Mouse (Mus musculus) embryonic facial prominence, embryonic 14.5 days (tissue): ENCODE measurements around the gene Slc6a16. TPM values are rescaled to one million over a fixed set of nuclear protein-coding genes. Genes with fewer than 3 reads are reported as not detected.

ENCODE experiments used
- ATAC-seq: fragments of 200-750 bp; cut with Nextera tagmentation; 2 replicates; pipeline ENCODE4 v1.8.0; 2017; ENCODE audit warnings: low read depth, moderate number of reproducible peaks, moderate TSS enrichment
- DNase-seq: peaks from one replicate; pipeline ENCODE4 v3.0.0-alpha.2; 2015; ENCODE audit warnings: low spot score
- H3K27ac ChIP-seq: fragments of 300-500 bp; sonication (generic); replicated peaks from 2 replicates; pipeline ENCODE4 v1.5.1; 2014; ENCODE audit warnings: low read depth, mild to moderate bottlenecking, low read length, moderate library complexity
- H3K27me3 ChIP-seq: fragments of 300-500 bp; sonication (generic); replicated peaks from 2 replicates; pipeline ENCODE4 v1.6.1; 2014; ENCODE audit warnings: low read length; ENCODE audit not compliant: control insufficient read depth, insufficient read depth
- H3K36me3 ChIP-seq: fragments of 300-500 bp; sonication (generic); 2 replicates; pipeline ENCODE4 v1.6.1; 2014; ENCODE audit warnings: low read length, mixed read lengths; ENCODE audit not compliant: control insufficient read depth, insufficient read depth
- H3K4me1 ChIP-seq: fragments of 300-500 bp; sonication (generic); 2 replicates; pipeline ENCODE4 v1.6.1; 2014; ENCODE audit warnings: antibody characterized with exemption, low read length; ENCODE audit not compliant: control insufficient read depth, insufficient read depth
- H3K4me2 ChIP-seq: fragments of 300-500 bp; sonication (generic); 2 replicates; pipeline ENCODE4 v1.6.1; 2014; ENCODE audit warnings: low read depth, mild to moderate bottlenecking, low read length, moderate library complexity, mixed read lengths
- H3K4me3 ChIP-seq: fragments of 300-500 bp; sonication (generic); 2 replicates; pipeline ENCODE4 v1.5.1; 2014; ENCODE audit warnings: low read depth, mild to moderate bottlenecking, low read length
- H3K9ac ChIP-seq: fragments of 300-500 bp; sonication (generic); 2 replicates; pipeline ENCODE4 v1.6.1; 2014; ENCODE audit warnings: low read depth, mild to moderate bottlenecking, low read length, moderate library complexity, mixed read lengths
- H3K9me3 ChIP-seq: fragments of 300-500 bp; sonication (generic); 2 replicates; pipeline ENCODE4 v1.6.1; 2016; ENCODE audit warnings: low read length; ENCODE audit not compliant: control insufficient read depth
- WGBS: fragments of 180-500 bp; shearing (Covaris S2); extraction: QIAGEN DNeasy Blood & Tissue Kit; methylation state at CpG from one replicate; pipeline ENCODE4 v1.1.7; 2014; 5-methylcytosine and 5-hydroxymethylcytosine counted together
- polyA plus RNA-seq: library from polyadenylated mRNA; unstranded; fragments of >200 nt; fragmentation: Nextera tagmentation; extraction: Ambion mirVana; gene quantifications from 2 replicates; pipeline ENCODE4 v1.2.1, GENCODE M21; 2014

Slc6a16 gene
- polyA plus RNA-seq: 0.11 and 0.38 TPM in 2 replicates

DNA sequence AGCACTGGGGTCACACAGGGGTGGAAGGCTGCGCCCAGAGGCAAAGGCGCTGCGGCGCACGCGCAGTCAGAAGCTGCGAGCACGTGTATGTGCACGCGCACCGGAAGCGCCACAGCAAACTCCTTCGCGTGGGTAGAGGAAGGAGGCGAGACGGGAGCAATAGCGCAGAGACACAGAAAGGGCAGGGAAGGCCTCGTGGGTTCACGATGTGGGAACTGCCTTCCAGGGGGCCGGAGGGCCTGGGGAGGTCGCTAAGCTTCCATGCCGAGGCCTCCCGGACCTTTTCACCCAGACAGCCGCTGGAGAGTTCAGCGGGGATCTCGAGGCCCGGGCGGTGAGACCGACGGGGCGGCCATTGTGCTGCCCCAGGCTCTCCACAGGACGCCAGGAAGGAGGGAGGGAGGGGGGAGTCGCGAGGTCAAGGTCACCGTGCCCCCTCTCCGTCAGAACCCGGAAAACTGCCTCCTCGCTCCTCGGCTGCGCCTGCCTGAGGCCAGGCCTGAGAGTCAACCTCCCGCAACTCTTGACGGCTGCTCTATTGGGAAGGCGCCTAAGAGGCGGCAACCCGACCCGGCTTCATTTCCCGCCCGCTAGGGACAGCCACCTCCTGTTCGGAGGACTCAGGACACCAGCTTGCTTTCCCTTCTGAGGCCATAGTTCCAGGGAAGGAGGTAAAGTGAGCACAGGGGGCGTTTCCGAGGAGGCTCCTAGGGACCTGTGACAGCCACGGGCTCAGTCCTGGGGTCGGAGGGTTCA, at the start of gene Slc6a16:
Slc6a16 (plus strand) TSS at position 453 of the 756 bp plus-strand sequence.
- Histone ChIP-seq H3K4me2 (peak within 1 kb of the TSS; percentile 63), H3K4me3 (peak within 1 kb of the TSS; percentile 27), H3K9me3 (no peaks in the 10 kb centered on the region), H3K36me3 (no peaks in the 10 kb centered on the region), H3K27me3 (peaks cover 3% of the 10 kb centered on the region; the same call in 1 of the 2 replicates), H3K4me1 (peaks cover 8% of the 10 kb centered on the region), H3K27ac (no peak within 1 kb of the TSS), H3K9ac (peak within 1 kb of the TSS; percentile 48)
- 19% methylated on average over 29 of the region's 53 CpGs for WGBS
- ATAC-seq (peak; percentile 54), DNase-seq (peak; percentile 52)

DNA sequence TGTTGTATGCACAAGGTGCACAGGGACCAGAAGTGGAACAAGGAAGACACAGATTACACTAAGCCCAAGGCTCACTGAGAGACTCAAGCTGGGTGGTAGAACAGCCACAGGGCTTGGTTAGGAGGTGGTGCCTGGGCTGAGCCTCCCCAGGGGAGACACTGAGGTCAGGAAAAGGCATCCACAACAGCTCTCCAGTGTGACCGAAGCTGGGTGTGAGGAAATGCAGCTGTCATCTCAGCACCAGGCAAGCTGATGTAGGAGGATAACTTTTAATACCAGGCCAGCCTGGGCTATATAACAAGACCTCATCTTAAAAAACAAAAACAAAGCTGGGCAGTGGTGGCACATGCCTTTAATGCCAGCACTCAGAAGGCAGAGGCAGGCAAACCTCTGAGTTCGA, 49.7 kb upstream of the Slc6a16 start:
- no peak for ATAC-seq
- H3K27me3 ChIP-seq: 0 out of 2 replicates have a peak, but pooled peaks cover 11% of the 10 kb centered on the region

DNA sequence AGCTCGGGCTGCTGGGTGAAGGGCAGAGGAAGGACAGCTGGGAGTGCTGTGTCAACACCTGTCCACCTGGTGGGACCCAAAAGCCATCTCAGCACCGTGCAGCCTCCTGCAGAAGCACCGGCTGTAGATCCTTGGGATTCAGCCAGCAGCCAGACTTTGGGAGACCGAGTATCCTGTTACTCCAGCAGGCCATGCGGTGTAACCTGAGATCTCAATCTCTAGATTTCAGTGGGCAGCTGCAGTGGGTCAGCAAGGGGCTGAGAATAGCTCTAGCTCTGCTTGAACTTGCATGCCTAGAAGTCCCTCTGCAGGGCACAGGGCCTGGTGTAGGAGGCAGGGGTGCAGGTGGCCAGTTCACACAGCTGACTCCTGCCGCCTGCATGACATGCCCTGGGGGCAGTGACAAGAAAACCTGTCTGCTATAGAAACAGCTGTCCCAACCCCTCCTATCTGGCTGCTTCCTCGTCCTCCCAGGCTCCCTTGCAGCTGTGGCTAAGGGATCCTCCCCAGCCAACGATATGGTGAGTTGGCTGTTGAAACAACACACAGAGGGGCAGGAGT, 49.0 kb upstream of the Slc6a16 start:
- Histone ChIP-seq H3K9ac (no peak overlapping the region), H3K4me3 (no peak overlapping the region), H3K4me2 (no peak overlapping the region), H3K27ac (peak overlapping the region; percentile 39), H3K36me3 (no peaks in the 10 kb centered on the region), H3K27me3 (0 out of 2 replicates have a peak, but pooled peaks cover 4% of the 10 kb centered on the region), H3K4me1 (peaks cover 8% of the 10 kb centered on the region; the same call in 1 of the 2 replicates), H3K9me3 (no peaks in the 10 kb centered on the region)
- DNase-seq (peak; percentile 94), ATAC-seq (peak; percentile 88)
- WGBS: 3% methylated on average over 7 of the region's 8 CpGs

More for the DNA sequence above, 49.7 kb upstream of the Slc6a16 start:
- no peak for DNase-seq
- 56% methylated on average over 2 of the region's 2 CpGs for WGBS
- Histone ChIP-seq H3K9me3 (no peaks in the 10 kb centered on the region), H3K4me1 (peaks cover 8% of the 10 kb centered on the region; the same call in 1 of the 2 replicates), H3K36me3 (no peaks in the 10 kb centered on the region), H3K27ac (no peak overlapping the region), H3K9ac (no peak overlapping the region), H3K4me2 (no peak overlapping the region), H3K4me3 (no peak overlapping the region)

DNA sequence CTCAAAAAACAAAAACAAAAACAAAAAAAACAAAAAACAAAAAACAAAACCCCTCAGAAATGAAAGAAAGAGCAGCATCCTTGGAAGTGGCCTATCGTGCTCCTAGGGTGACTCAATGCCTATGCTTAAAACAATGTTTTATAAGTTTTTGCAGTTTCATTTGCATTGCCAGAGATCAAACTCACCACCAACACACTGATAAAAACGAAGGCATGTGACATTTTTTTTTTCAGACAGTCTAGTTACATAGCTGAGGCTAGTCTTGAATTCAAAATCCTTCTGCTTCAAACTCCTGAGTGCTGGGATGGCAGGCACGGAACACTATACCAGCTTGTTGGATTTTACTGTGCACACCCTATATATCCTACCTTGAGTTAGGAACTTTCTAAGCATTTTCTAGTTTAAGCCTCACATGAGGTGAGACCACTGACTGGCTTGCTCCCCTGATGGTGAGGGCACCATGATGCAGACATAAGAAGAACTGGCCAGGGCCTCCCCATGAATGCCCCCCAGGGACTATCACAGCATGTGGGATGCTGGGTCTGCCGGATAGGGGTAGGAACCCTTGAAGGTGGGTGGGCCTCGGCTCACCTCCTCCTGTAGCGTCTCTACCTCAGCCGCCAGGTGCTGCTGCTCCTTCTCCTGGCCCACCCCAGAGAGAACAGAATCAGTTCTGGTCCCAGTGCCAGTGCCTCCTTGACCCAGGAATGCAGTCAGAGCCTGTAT, 48.1 kb upstream of the Slc6a16 start:
- ATAC-seq (no peak), DNase-seq (no peak)
- Histone ChIP-seq H3K4me2 (no peak overlapping the region), H3K27ac (no peak overlapping the region), H3K4me3 (no peak overlapping the region), H3K36me3 (no peaks in the 10 kb centered on the region), H3K4me1 (peaks cover 8% of the 10 kb centered on the region; the same call in 1 of the 2 replicates), H3K27me3 (0 out of 2 replicates have a peak, but pooled peaks cover 3% of the 10 kb centered on the region), H3K9me3 (no peaks in the 10 kb centered on the region), H3K9ac (no peak overlapping the region)
- 81% methylated on average over 7 of the region's 7 CpGs for WGBS

DNA sequence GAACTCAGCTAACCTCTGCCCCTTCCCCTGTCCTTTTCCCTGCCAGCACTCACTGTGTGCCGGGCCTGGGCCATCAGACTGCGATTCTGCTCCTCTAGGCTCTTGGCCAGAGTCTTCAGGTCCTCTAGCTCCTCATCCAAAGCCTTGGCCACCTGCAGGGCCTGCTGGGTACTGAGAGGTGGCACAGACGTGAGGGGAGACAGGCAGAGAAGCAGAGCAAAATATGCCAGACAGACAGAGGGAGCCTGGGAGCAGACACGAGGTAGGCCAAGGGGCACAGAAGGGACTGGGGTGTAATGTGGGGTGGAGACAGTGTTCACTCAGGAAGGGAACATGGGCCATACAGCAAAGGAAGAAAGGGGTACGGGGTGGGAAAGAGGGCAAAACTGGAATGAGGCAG, 47.5 kb upstream of the Slc6a16 start:
- no peak overlapping the region for H3K9ac ChIP-seq
- H3K4me3 ChIP-seq: no peak overlapping the region
- DNase-seq: no peak
- peaks cover 8% of the 10 kb centered on the region; the same call in 1 of the 2 replicates for H3K4me1 ChIP-seq
- H3K36me3 ChIP-seq: no peaks in the 10 kb centered on the region
- 70% methylated on average over 4 of the region's 5 CpGs for WGBS
- ATAC-seq: no peak
- H3K9me3 ChIP-seq: no peaks in the 10 kb centered on the region
- 0 out of 2 replicates have a peak, but pooled peaks cover 3% of the 10 kb centered on the region for H3K27me3 ChIP-seq
- H3K4me2 ChIP-seq: no peak overlapping the region
- no peak overlapping the region for H3K27ac ChIP-seq

DNA sequence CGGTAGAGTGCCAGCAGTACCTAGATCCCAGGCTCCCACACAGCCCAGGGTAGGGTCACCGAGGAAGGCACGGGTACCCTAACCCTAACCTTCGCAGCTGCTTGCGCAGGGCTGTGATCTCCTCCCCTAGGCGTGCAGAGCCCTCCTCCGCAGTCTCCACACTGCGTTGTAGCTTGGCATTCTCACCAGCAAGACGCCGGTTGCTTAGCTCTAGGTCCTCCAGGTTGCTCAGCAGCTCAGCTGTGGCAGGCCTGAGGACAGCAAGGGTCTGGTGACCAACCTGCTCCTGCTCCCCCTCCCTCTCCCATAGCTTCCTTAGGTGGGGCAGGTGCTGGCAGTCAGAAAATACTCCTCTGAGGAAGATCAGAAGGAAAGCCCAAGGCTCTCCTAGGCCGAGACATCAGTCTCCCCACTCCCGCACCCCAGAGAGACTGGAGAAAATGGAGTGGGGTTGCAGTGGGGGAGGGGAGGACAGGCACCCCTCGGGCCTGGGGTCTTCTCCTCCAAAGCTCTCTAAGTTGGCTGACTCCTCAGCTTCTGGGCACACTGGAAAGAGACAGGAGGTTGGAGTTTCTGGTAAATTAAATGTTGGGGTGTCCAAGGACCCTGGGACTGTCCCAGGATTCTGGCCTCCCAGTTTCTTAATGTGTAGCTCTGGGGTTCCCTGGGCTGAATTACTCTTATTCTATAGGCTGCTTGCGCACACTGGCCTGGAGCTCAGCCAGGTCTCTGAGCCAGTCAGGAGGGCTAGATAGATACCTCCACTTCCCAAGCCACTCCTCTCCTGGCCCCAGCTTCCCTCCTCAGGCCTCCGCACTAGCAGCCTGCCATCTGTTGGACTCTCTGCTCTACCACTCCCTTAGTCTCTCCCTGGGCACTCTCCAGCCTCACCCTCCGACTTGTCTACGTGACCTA, 46.8 kb upstream of the Slc6a16 start:
- no peak overlapping the region for H3K4me2 ChIP-seq
- peaks cover 8% of the 10 kb centered on the region; the same call in 1 of the 2 replicates for H3K4me1 ChIP-seq
- no peaks in the 10 kb centered on the region for H3K36me3 ChIP-seq
- H3K27ac ChIP-seq: no peak overlapping the region
- DNase-seq (no peak), ATAC-seq (no peak)
- 74% methylated on average over 15 of the region's 17 CpGs for WGBS
- H3K9me3 ChIP-seq: no peaks in the 10 kb centered on the region
- H3K9ac ChIP-seq: no peak overlapping the region
- no peak overlapping the region for H3K4me3 ChIP-seq
- H3K27me3 ChIP-seq: 0 out of 2 replicates have a peak, but pooled peaks cover 3% of the 10 kb centered on the region

DNA sequence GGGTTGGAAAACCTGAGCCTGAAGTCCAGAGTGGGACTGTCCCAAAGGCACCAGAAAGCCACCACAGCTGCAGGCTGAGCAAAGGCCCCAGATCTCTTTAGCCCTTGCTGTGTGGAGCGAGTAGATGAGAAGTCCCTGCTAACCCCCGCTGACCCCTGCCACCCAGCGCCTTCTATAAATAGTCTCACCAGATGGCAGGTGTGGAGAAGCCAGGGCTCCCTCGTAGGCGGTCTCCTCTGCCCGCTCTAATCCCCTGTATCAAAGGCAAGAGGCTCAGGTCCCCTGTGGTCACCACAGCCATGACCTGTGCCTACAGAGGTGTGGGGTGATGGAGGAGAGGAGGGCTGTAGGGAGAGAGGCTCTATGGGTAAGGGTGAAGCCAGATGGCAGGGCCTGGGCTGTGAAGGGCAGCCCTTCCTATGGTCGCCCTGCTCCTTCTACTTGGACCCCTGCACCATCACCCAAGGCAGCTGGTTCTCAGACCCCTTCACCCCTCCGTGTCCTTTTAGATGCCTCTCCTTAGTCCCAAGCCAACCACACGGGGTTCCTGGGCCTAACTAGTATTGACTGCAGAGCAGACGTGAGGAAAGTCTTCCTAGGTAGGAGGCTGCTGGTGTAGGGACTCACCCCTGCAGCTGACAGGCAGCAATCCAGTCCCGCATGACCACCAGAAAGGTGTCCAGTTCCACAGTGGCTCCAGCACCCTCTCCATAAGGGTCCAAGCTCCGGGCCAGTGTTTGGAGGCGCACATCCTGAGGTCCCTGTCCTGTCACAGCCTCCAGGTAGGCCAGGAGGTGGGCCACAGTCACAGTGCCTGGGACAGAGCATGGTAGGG, 45.3 kb upstream of the Slc6a16 start:
- Histone ChIP-seq H3K4me1 (peaks cover 8% of the 10 kb centered on the region; the same call in 1 of the 2 replicates), H3K9me3 (no peaks in the 10 kb centered on the region), H3K4me2 (no peak overlapping the region), H3K27me3 (no peaks in the 10 kb centered on the region), H3K27ac (no peak overlapping the region), H3K4me3 (no peak overlapping the region), H3K9ac (no peak overlapping the region), H3K36me3 (no peaks in the 10 kb centered on the region)
- 55% methylated on average over 13 of the region's 13 CpGs for WGBS
- ATAC-seq (no peak), DNase-seq (no peak)
